Mouse (Mus musculus) kidney, embryonic 14.5 days (tissue): ENCODE measurements around the gene Dusp2. TPM values are rescaled to one million over a fixed set of nuclear protein-coding genes. Genes with fewer than 3 reads are reported as not detected.

ENCODE experiments used
- ATAC-seq: fragments of 200-750 bp; cut with Nextera tagmentation; 2 replicates; pipeline ENCODE4 v1.8.0; 2017; ENCODE audit warnings: moderate number of reproducible peaks, mild to moderate bottlenecking, moderate TSS enrichment, moderate library complexity; ENCODE audit not compliant: low FRiP score, low TSS enrichment
- H3K27ac ChIP-seq: fragments of 300-500 bp; sonication (generic); 2 replicates; pipeline ENCODE4 v1.5.1; 2014; ENCODE audit warnings: low read depth, mild to moderate bottlenecking, low read length, moderate library complexity, mixed read lengths
- H3K27me3 ChIP-seq: fragments of 300-500 bp; sonication (generic); 2 replicates; pipeline ENCODE4 v1.6.1; 2014; ENCODE audit warnings: mild to moderate bottlenecking, low read length; ENCODE audit not compliant: control insufficient read depth, insufficient read depth
- H3K36me3 ChIP-seq: fragments of 300-500 bp; sonication (generic); 2 replicates; pipeline ENCODE4 v1.6.1; 2014; ENCODE audit warnings: low read length, mixed read lengths; ENCODE audit not compliant: control insufficient read depth, insufficient read depth
- H3K4me1 ChIP-seq: fragments of 300-500 bp; sonication (generic); 2 replicates; pipeline ENCODE4 v1.6.1; 2014; ENCODE audit warnings: low read length, mixed read lengths; ENCODE audit not compliant: control insufficient read depth, insufficient read depth
- H3K4me2 ChIP-seq: fragments of 300-500 bp; sonication (generic); replicated peaks from 2 replicates; pipeline ENCODE4 v1.6.1; 2014; ENCODE audit warnings: low read depth, mild to moderate bottlenecking, low read length
- H3K4me3 ChIP-seq: fragments of 300-500 bp; sonication (generic); 2 replicates; pipeline ENCODE4 v1.5.1; 2014; ENCODE audit warnings: mild to moderate bottlenecking, low read length
- H3K9ac ChIP-seq: fragments of 300-500 bp; sonication (generic); 2 replicates; pipeline ENCODE4 v1.6.1; 2014; ENCODE audit warnings: low read depth, mild to moderate bottlenecking, low read length, moderate library complexity
- H3K9me3 ChIP-seq: fragments of 300-500 bp; sonication (generic); 2 replicates; pipeline ENCODE4 v1.6.1; 2016; ENCODE audit warnings: low read length; ENCODE audit not compliant: control insufficient read depth
- WGBS: fragments of 180-500 bp; shearing (Covaris S2); extraction: QIAGEN DNeasy Blood & Tissue Kit; methylation state at CpG from one replicate; pipeline ENCODE4 v1.1.7; 2014; 5-methylcytosine and 5-hydroxymethylcytosine counted together
- polyA plus RNA-seq: library from polyadenylated mRNA; unstranded; fragments of >200 nt; fragmentation: Nextera tagmentation; extraction: Ambion mirVana; gene quantifications from 2 replicates; pipeline ENCODE4 v1.2.1, GENCODE M21; 2014

Dusp2 gene
- polyA plus RNA-seq, 1 experiment from 2014 or later, result 13.0 TPM

DNA sequence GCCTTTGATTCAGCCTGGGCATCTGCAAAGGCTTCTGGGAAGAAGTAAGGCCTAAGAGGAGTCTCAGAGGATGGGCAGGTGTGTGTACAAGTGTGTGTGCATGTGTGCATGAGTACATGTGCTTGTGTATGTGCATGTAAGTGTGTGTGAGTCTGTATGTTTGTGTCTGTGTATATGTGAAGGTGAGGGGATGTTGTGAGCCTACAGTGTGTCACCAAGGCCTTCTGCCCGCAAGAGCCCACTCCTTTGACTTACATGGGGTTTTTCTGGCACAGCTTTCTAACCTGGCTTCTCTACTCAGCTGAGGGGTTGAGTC is 20.8 kb upstream of the Dusp2 start:
- WGBS, result 93% methylated on average over 1 of the region's 1 CpGs

GRCm38 (mm10) chr2:127316431-127316830 is 19.5 kb upstream of the Dusp2 start:
- ATAC-seq, result no peak
- no peaks in the 10 kb centered on the region for H3K27me3 ChIP-seq
- no peak overlapping the region for H3K27ac ChIP-seq
- H3K9ac ChIP-seq, result no peak overlapping the region
- H3K9me3 ChIP-seq, result no peaks in the 10 kb centered on the region
- H3K4me2 ChIP-seq, result no peak overlapping the region
- H3K4me1 ChIP-seq, result no peaks in the 10 kb centered on the region
- no peak overlapping the region for H3K4me3 ChIP-seq
- H3K36me3 ChIP-seq, result no peaks in the 10 kb centered on the region
- WGBS, result 81% methylated on average over 5 of the region's 5 CpGs

More for the DNA sequence above, 20.8 kb upstream of the Dusp2 start:
- H3K4me1 ChIP-seq, result no peaks in the 10 kb centered on the region
- H3K27me3 ChIP-seq, result no peaks in the 10 kb centered on the region
- no peak overlapping the region for H3K4me2 ChIP-seq
- H3K27ac ChIP-seq, result no peak overlapping the region
- no peak for ATAC-seq
- H3K9ac ChIP-seq, result no peak overlapping the region
- no peaks in the 10 kb centered on the region for H3K9me3 ChIP-seq
- no peaks in the 10 kb centered on the region for H3K36me3 ChIP-seq
- H3K4me3 ChIP-seq, result no peak overlapping the region

DNA sequence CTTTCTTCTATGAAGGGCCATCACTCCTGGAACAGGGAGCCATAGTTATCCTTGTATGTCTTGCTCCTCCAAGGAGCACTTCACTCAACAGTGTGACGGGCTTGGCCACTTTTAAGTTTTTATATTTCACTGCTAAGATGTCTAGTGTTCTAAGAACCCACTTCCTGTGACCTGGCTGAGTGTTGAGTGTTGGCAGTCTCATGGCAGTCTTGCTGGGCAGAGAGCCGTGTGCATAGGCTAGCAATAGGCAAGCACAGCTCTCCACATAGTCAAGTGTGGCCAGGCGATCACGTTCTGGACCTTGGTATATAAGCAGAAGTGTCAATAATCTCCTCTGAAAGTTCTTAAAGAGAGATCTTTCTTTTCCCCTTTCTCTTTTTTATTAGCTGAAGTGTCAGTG is 17.8 kb upstream of the Dusp2 start:
- Histone ChIP-seq H3K9ac (no peak overlapping the region), H3K27me3 (no peaks in the 10 kb centered on the region), H3K36me3 (no peaks in the 10 kb centered on the region), H3K4me3 (no peak overlapping the region), H3K4me2 (no peak overlapping the region), H3K4me1 (no peaks in the 10 kb centered on the region), H3K9me3 (no peaks in the 10 kb centered on the region), H3K27ac (no peak overlapping the region)
- WGBS, result 89% methylated on average over 4 of the region's 4 CpGs
- ATAC-seq, result no peak

DNA sequence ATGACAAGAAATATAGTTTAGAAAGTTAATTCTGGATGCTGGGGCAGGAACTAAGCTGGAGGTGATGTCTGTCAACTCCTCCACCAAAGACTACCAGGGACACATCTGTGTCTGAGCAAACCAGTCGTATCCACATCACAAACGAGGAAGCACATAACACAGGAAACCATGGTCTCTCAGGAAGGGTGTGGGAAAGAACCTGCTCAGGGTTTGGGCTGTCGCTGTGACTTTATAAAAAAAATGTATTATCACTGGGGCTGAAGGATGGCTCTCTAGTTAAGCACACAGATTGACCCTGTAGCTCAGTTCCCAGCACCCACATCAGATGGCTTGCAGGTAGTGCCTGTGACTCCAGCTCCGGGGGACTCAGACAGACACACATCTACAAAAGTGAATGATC is 16.9 kb upstream of the Dusp2 start:
- Histone ChIP-seq H3K4me3 (no peak overlapping the region), H3K4me2 (no peak overlapping the region), H3K36me3 (no peaks in the 10 kb centered on the region), H3K27me3 (no peaks in the 10 kb centered on the region), H3K4me1 (no peaks in the 10 kb centered on the region), H3K9ac (no peak overlapping the region), H3K27ac (no peak overlapping the region), H3K9me3 (no peaks in the 10 kb centered on the region)
- ATAC-seq, result no peak
- 73% methylated on average over 4 of the region's 4 CpGs for WGBS

DNA sequence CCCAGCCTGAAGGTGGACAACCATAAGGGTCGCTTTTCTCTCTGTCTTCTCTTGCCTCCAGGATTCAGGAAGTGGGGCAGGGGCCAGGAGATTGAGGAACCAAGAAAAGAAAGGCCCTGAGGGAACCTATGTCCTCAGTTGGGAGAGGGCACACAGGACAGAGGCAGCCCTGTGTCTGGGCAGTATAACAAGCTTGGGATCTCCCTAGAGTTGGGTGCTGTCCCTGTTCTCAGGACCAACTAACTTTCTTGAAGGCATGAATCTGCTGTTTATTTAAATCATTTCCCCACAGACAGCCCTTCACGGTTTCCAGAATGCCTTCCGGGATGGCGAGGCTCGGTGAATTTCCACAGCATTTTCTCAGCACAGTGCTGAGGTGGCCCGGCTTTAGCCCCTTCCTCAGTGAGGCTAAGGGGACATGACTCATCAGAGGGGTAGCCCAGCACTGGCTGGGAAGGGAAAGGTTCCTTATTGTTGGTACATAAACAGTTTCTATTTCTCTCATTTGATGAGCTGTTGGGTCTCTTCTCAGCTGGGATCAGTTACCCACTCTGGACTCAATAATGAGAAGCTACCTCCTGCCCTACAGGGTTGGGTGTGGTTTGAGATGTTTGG is 13.2 kb upstream of the Dusp2 start:
- Histone ChIP-seq H3K27me3 (no peaks in the 10 kb centered on the region), H3K27ac (no peak overlapping the region), H3K4me2 (no peak overlapping the region), H3K4me1 (no peaks in the 10 kb centered on the region), H3K9me3 (no peaks in the 10 kb centered on the region), H3K9ac (no peak overlapping the region), H3K4me3 (no peak overlapping the region), H3K36me3 (no peaks in the 10 kb centered on the region)
- no peak for ATAC-seq
- WGBS, result 87% methylated on average over 6 of the region's 6 CpGs

DNA sequence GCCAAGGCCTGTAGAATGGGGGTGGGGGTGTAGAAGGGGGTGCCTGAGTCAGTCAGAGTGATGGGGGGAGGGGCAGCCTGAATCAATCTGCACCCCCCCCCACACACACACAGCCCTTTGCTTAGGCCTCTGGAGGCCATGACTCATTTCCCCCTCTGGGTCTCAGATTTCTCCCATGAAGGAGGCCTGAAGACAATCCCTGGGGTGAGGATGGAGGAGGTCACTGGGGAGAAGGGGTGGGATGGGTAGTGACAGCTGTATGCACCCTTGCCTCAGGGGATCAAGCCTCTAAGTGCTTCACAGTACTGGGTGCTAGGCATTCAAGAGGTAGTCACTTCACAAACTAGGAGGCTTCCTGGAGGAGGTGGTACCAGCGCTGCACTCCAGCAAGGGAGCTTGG is 12.3 kb upstream of the Dusp2 start:
- H3K9ac ChIP-seq, result no peak overlapping the region
- H3K27ac ChIP-seq, result no peak overlapping the region
- no peak for ATAC-seq
- no peaks in the 10 kb centered on the region for H3K36me3 ChIP-seq
- H3K4me3 ChIP-seq, result no peak overlapping the region
- H3K4me2 ChIP-seq, result no peak overlapping the region
- no peaks in the 10 kb centered on the region for H3K9me3 ChIP-seq
- WGBS, result 91% methylated on average over 1 of the region's 1 CpGs
- H3K27me3 ChIP-seq, result no peaks in the 10 kb centered on the region
- H3K4me1 ChIP-seq, result no peaks in the 10 kb centered on the region

GRCm38 (mm10) chr2:127324456-127324855 is 11.5 kb upstream of the Dusp2 start:
- Histone ChIP-seq H3K4me2 (no peak overlapping the region), H3K36me3 (no peaks in the 10 kb centered on the region), H3K9ac (no peak overlapping the region), H3K27ac (no peak overlapping the region), H3K27me3 (no peaks in the 10 kb centered on the region), H3K4me1 (no peaks in the 10 kb centered on the region; the same call in 1 of the 2 replicates), H3K4me3 (no peak overlapping the region), H3K9me3 (no peaks in the 10 kb centered on the region)
- ATAC-seq, result no peak
- WGBS, result 33% methylated on average over 7 of the region's 7 CpGs

DNA sequence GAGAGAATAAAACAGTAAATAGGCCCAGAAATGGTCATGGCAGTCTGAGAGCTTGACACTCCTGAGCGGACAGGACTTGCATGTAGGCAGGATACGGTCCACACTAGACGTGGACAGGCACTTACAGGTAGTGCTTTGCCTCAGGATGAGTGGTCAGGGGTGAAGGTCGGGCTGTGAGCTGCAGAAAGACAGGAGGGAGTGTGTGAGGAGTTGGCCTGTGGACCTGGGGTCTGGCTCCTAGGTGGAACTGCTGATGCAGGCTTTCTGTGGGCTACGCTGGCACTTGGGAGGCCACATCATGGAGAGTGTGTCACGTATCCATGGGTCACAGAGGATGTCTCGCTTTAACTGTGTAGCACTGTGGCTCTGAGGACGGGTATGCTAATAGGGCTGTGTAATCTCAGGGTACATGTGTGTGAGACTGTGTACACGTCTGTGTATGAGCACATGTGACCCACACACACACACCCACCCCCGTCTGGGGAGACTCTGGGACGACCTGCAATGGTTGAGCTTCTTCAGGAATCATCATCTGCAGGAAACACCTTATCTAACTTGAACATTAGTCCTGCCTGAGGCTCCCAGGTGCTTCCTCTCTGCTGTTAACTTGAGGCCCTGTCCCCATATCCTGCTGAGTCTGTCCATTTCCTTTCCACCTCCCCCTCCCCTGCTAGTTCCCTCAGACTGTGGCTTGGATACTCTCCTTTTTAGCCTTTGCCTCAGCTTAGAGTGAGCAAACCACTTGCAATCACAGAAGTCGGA is 7.7 kb upstream of the Dusp2 start:
- no peak overlapping the region for H3K4me2 ChIP-seq
- no peak overlapping the region for H3K9ac ChIP-seq
- H3K27me3 ChIP-seq, result no peaks in the 10 kb centered on the region
- H3K27ac ChIP-seq, result no peak overlapping the region
- peak; percentile 39; the same call in 1 of the 2 replicates for ATAC-seq
- 71% methylated on average over 12 of the region's 12 CpGs for WGBS
- no peak overlapping the region for H3K4me3 ChIP-seq
- H3K36me3 ChIP-seq, result no peaks in the 10 kb centered on the region
- H3K4me1 ChIP-seq, result no peaks in the 10 kb centered on the region; the same call in 1 of the 2 replicates
- H3K9me3 ChIP-seq, result no peaks in the 10 kb centered on the region

GRCm38 (mm10) chr2:127332807-127333570 is 3.0 kb upstream of the Dusp2 start:
- Histone ChIP-seq H3K27me3 (no peaks in the 10 kb centered on the region; the same call in 1 of the 2 replicates), H3K4me1 (peaks cover 24% of the 10 kb centered on the region), H3K4me3 (no peak overlapping the region), H3K9ac (no peak overlapping the region), H3K9me3 (no peaks in the 10 kb centered on the region), H3K36me3 (no peaks in the 10 kb centered on the region), H3K27ac (no peak overlapping the region), H3K4me2 (no peak overlapping the region)
- 77% methylated on average over 14 of the region's 14 CpGs for WGBS
- no peak for ATAC-seq
